22 mouse cellular contexts compared by ENCODE assay signal in the genomic region with DNA sequence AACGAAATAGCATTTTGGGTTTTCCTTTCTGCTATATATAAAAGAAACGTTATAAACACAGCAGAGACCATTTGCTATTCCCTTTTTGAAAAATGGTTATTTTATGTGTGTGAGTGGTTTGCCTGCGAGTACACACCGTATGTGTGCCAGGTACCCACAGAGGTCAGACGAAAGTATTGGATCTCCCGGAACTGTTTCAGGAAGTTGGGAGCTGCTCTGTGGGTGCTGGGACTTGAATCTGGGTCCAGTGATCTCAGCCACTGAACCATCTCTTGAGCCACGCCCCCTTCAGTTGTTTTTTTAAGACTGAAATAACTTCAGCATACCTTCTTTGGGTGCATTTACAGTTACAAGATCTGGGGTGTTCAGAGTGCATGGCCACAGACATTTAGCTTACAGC. TPM values are rescaled to one million over a fixed set of nuclear protein-coding genes. Genes with fewer than 3 reads are reported as not detected.
A peak's percentile ranks its signal among the peaks of the same experiment; 100 is the strongest.
DNase-seq lines count a peak whose midpoint lies in the region; ATAC-seq and TF ChIP-seq lines count a peak whose summit lies in the region.
"Had no signal": no experiment of that assay in that cellular context is flagged by ENCODE, and none has a peak within 500 bp of the region (broad histone marks: within the 10 kb centered on the region; RNA-seq: fewer than 3 reads in every experiment).

No protein-coding gene starts in this region.

- no peaks in the 10 kb centered on the region for H3K36me3 ChIP-seq in heart, embryonic 15.5 days
- H3K36me3 ChIP-seq in liver, adult 2 months (ENCODE audit: control insufficient read depth, insufficient read depth, low read length) = peaks cover 3% of the 10 kb centered on the region; the same call in 1 of the 2 replicates
- H3K36me3 ChIP-seq in liver, embryonic 11.5 days (ENCODE audit: control insufficient read depth, insufficient read depth, low read length) = no peaks in the 10 kb centered on the region
- no peaks in the 10 kb centered on the region for H3K36me3 ChIP-seq in myocyte (ENCODE audit: control insufficient read depth, insufficient read depth)
- H3K36me3 ChIP-seq in midbrain, embryonic 16.5 days (ENCODE audit: control insufficient read depth, insufficient read depth, low read length) = no peaks in the 10 kb centered on the region
- H3K36me3 ChIP-seq: embryonic facial prominence, embryonic 12.5 days had no signal

- 64% methylated on average over 7 of the region's 7 CpGs for WGBS in heart, embryonic 15.5 days
- 36% methylated on average over 7 of the region's 7 CpGs for WGBS in liver, adult 2 months
- WGBS in liver, embryonic 11.5 days = 65% methylated on average over 7 of the region's 7 CpGs
- 85% methylated on average over 7 of the region's 7 CpGs for WGBS in midbrain, embryonic 16.5 days

- peaks cover 8% of the 10 kb centered on the region; the same call in 1 of the 2 replicates for H3K4me1 ChIP-seq in heart, embryonic 15.5 days (replicated peaks)
- H3K4me1 ChIP-seq in liver, adult 2 months (ENCODE audit: control insufficient read depth, insufficient read depth, low read length) = peaks cover 11% of the 10 kb centered on the region; the same call in 1 of the 2 replicates
- H3K4me1 ChIP-seq in liver, embryonic 11.5 days (replicated peaks; ENCODE audit: control insufficient read depth, insufficient read depth, low read length) = no peaks in the 10 kb centered on the region
- no peaks in the 10 kb centered on the region for H3K4me1 ChIP-seq in midbrain, embryonic 16.5 days (ENCODE audit: control insufficient read depth, insufficient read depth, low read length)

- DNase-seq in adrenal gland, adult 2 months = peak; percentile 28
- no peak for DNase-seq in adrenal gland, postnatal 36 days
- no peak for DNase-seq in heart, adult 8-10 months (ENCODE audit: low spot score)
- peak; percentile 77 for DNase-seq in liver, adult 2 months (ENCODE audit: extremely low read depth, low read depth, low spot score)
- DNase-seq in liver, embryonic 11.5 days (ENCODE audit: low spot score) = no peak
- DNase-seq: cerebellum, adult 11-12 months; gastrocnemius, postnatal 36 days; liver; thymus, postnatal 14 days had no signal

- H3ac ChIP-seq in myocyte (ENCODE audit: control insufficient read depth, insufficient read length) = no peak overlapping the region

- H3K27ac ChIP-seq in heart, embryonic 15.5 days = no peak overlapping the region
- no peak overlapping the region for H3K27ac ChIP-seq in liver, adult 2 months (replicated peaks; ENCODE audit: insufficient read depth, low read depth, low read length)
- H3K27ac ChIP-seq in liver, embryonic 11.5 days (ENCODE audit: low read depth, low read length) = no peak overlapping the region
- H3K27ac ChIP-seq in midbrain, embryonic 16.5 days (ENCODE audit: low read length) = no peak overlapping the region
- H3K27ac ChIP-seq: embryonic facial prominence, embryonic 12.5 days had no signal

- no peak for TF ChIP-seq CTCF in liver, adult 2 months (IDR thresholded peaks at IDR 0.05; ENCODE audit: low read depth, low read length)

- no peak overlapping the region for H3K9ac ChIP-seq in heart, embryonic 15.5 days
- H3K9ac ChIP-seq in liver, adult 2 months (ENCODE audit: low read depth, low read length) = no peak overlapping the region
- H3K9ac ChIP-seq in liver, embryonic 11.5 days (ENCODE audit: low read depth, low read length) = no peak overlapping the region
- no peak overlapping the region for H3K9ac ChIP-seq in midbrain, embryonic 16.5 days (ENCODE audit: low read depth, low read length)
- H3K9ac ChIP-seq: embryonic facial prominence, embryonic 12.5 days had no signal

- ATAC-seq in heart, embryonic 15.5 days (replicated peaks; ENCODE audit: insufficient number of reproducible peaks, insufficient read depth, low FRiP score, low read depth) = no peak
- ATAC-seq in liver, embryonic 11.5 days (replicated peaks; ENCODE audit: low FRiP score) = no peak
- ATAC-seq in midbrain, embryonic 16.5 days = no peak

- H3K9me3 ChIP-seq in heart, embryonic 15.5 days (replicated peaks) = no peaks in the 10 kb centered on the region
- H3K9me3 ChIP-seq in liver, embryonic 11.5 days (ENCODE audit: control insufficient read depth, low read length) = 0 out of 2 replicates have a peak, but pooled peaks cover 2% of the 10 kb centered on the region
- no peaks in the 10 kb centered on the region for H3K9me3 ChIP-seq in midbrain, embryonic 16.5 days (replicated peaks; ENCODE audit: control insufficient read depth, low read length, poor library complexity, severe bottlenecking)
- H3K9me3 ChIP-seq: embryonic facial prominence, embryonic 12.5 days had no signal

- no peak overlapping the region for H3K4me3 ChIP-seq in heart, embryonic 15.5 days
- peak overlapping the region; percentile 24; the same call in 1 of the 2 replicates for H3K4me3 ChIP-seq in liver, adult 2 months (ENCODE audit: insufficient read depth, low read depth, low read length)
- H3K4me3 ChIP-seq in liver, embryonic 11.5 days (ENCODE audit: low read depth, low read length) = no peak overlapping the region
- no peak overlapping the region for H3K4me3 ChIP-seq in myocyte
- no peak overlapping the region for H3K4me3 ChIP-seq in midbrain, embryonic 16.5 days (ENCODE audit: low read depth, low read length)

- no peaks in the 10 kb centered on the region for H3K27me3 ChIP-seq in heart, embryonic 15.5 days
- no peaks in the 10 kb centered on the region for H3K27me3 ChIP-seq in liver, adult 2 months (ENCODE audit: control insufficient read depth, insufficient read depth, low read length)
- H3K27me3 ChIP-seq in liver, embryonic 11.5 days (replicated peaks; ENCODE audit: control insufficient read depth, insufficient read depth, low read length) = no peaks in the 10 kb centered on the region
- H3K27me3 ChIP-seq in myocyte (ENCODE audit: control insufficient read depth, insufficient read depth, insufficient read length) = no peaks in the 10 kb centered on the region
- no peaks in the 10 kb centered on the region for H3K27me3 ChIP-seq in midbrain, embryonic 16.5 days (ENCODE audit: control insufficient read depth, insufficient read depth, low read depth, low read length)
- H3K27me3 ChIP-seq: embryonic facial prominence, embryonic 12.5 days had no signal

- no peak for TF ChIP-seq POLR2A in liver, adult 2 months (IDR thresholded peaks at IDR 0.05; ENCODE audit: extremely low read depth, insufficient read depth, low read length)
- TF ChIP-seq POLR2A in myocyte (IDR thresholded peaks at IDR 0.05; ENCODE audit: insufficient read length, low read depth) = no peak

- H3K79me2 ChIP-seq in liver, adult 2 months (ENCODE audit: control insufficient read depth, insufficient read depth, low read length) = no peaks in the 10 kb centered on the region
- no peaks in the 10 kb centered on the region for H3K79me2 ChIP-seq in myocyte (ENCODE audit: control insufficient read depth, insufficient read depth)

- peak overlapping the region; percentile 69; the same call in 1 of the 2 replicates for H3K4me2 ChIP-seq in heart, embryonic 15.5 days
- no peak overlapping the region for H3K4me2 ChIP-seq in liver, embryonic 11.5 days
- peak overlapping the region; percentile 70 for H3K4me2 ChIP-seq in myocyte (ENCODE audit: low read depth)
- H3K4me2 ChIP-seq in midbrain, embryonic 16.5 days (ENCODE audit: low read length) = no peak overlapping the region

RNA-seq across cellular contexts. Expression of a gene that starts 0.9 kb away (rescaled TPM):
- 10 to 100 TPM; 22.7 to 49.8 TPM for total RNA-seq in adrenal gland, adult 2 months (2021)
- 13.8 and 19.2 TPM in 2 replicates for polyA plus RNA-seq in adrenal gland, adult 2 months (2012; rRNA removed)
- 10 to 100 TPM; 18.8 to 60.6 TPM for total RNA-seq in adrenal gland, postnatal 36 days (2021)
- polyA plus RNA-seq in heart, embryonic 15.5 days (2015; fragmentation: Nextera tagmentation; extraction: Ambion mirVana) = 2.1 and 2.2 TPM in 2 replicates
- total RNA-seq in heart, adult 8-10 months (2022) = under 1 TPM; 0.25 to 0.72 (median 0.35) TPM
- 18.5 and 48.4 TPM in 2 replicates for total RNA-seq in liver, adult 2 months (2014; rRNA removed)
- polyA plus RNA-seq in liver, adult 2 months (2012; rRNA removed) = 34.7 and 40.5 TPM in 2 replicates
- polyA plus RNA-seq in liver, embryonic 11.5 days (2014; fragmentation: Nextera tagmentation; extraction: Ambion mirVana) = 1.3 and 1.4 TPM in 2 replicates
- not detected for polyA plus RNA-seq in myocyte (2012; fragmentation: generic; extraction: Trizol)
- polyA plus RNA-seq in midbrain, embryonic 16.5 days (2015; fragmentation: Nextera tagmentation; extraction: Ambion mirVana) = 0.25 and 0.43 TPM in 2 replicates
- total RNA-seq: layer of hippocampus, adult 8-10 months had no signal

RNA-seq across cellular contexts. Expression of a gene that starts 24.8 kb away (rescaled TPM):
- not detected for total RNA-seq in adrenal gland, adult 2 months (2021)
- polyA plus RNA-seq in adrenal gland, adult 2 months (2012; rRNA removed) = not detected in 2 replicates
- not detected for total RNA-seq in adrenal gland, postnatal 36 days (2021)
- not detected in 2 replicates for polyA plus RNA-seq in heart, embryonic 15.5 days (2015; fragmentation: Nextera tagmentation; extraction: Ambion mirVana)
- not detected for total RNA-seq in heart, adult 8-10 months (2022)
- total RNA-seq in liver, adult 2 months (2014; rRNA removed) = not detected in 2 replicates
- polyA plus RNA-seq in liver, adult 2 months (2012; rRNA removed) = not detected in 2 replicates
- polyA plus RNA-seq in liver, embryonic 11.5 days (2014; fragmentation: Nextera tagmentation; extraction: Ambion mirVana) = not detected in 2 replicates
- not detected for polyA plus RNA-seq in myocyte (2012; fragmentation: generic; extraction: Trizol)
- not detected in 2 replicates for polyA plus RNA-seq in midbrain, embryonic 16.5 days (2015; fragmentation: Nextera tagmentation; extraction: Ambion mirVana)
- total RNA-seq: gastrocnemius, postnatal 36 days; layer of hippocampus, adult 8-10 months; left cerebral cortex, adult 8-10 months had no signal
- polyA plus RNA-seq: brain, embryonic 14.5 days; embryonic facial prominence, embryonic 12.5 days; forebrain, embryonic 11.5 days; frontal cortex, adult 2 months; heart, postnatal 0 days; hindbrain, embryonic 16.5 days; lung, embryonic 16.5 days; small intestine, adult 2 months had no signal

RNA-seq across cellular contexts. Expression of a gene that starts 43.0 kb away (rescaled TPM):
- not detected for total RNA-seq in adrenal gland, adult 2 months (2021)
- not detected in 2 replicates for polyA plus RNA-seq in adrenal gland, adult 2 months (2012; rRNA removed)
- total RNA-seq in adrenal gland, postnatal 36 days (2021) = not detected
- not detected in 2 replicates for polyA plus RNA-seq in heart, embryonic 15.5 days (2015; fragmentation: Nextera tagmentation; extraction: Ambion mirVana)
- total RNA-seq in heart, adult 8-10 months (2022) = not detected
- total RNA-seq in liver, adult 2 months (2014; rRNA removed) = not detected in 2 replicates
- polyA plus RNA-seq in liver, adult 2 months (2012; rRNA removed) = not detected in 2 replicates
- not detected in 2 replicates for polyA plus RNA-seq in liver, embryonic 11.5 days (2014; fragmentation: Nextera tagmentation; extraction: Ambion mirVana)
- polyA plus RNA-seq in myocyte (2012; fragmentation: generic; extraction: Trizol) = not detected
- polyA plus RNA-seq in midbrain, embryonic 16.5 days (2015; fragmentation: Nextera tagmentation; extraction: Ambion mirVana) = not detected in 2 replicates
- total RNA-seq: gastrocnemius, postnatal 36 days; layer of hippocampus, adult 8-10 months; left cerebral cortex, adult 8-10 months had no signal
- polyA plus RNA-seq: embryonic facial prominence, embryonic 12.5 days; forebrain, embryonic 11.5 days; frontal cortex, adult 2 months; heart, postnatal 0 days; hindbrain, embryonic 16.5 days; lung, embryonic 16.5 days; small intestine, adult 2 months had no signal

RNA-seq across cellular contexts. Expression of a gene that starts 44.1 kb away (rescaled TPM):
- 10 to 100 TPM in 1 of 2 experiments, 1 to 10 TPM in 1; 6.1 to 57.5 TPM for total RNA-seq in adrenal gland, adult 2 months (2021)
- polyA plus RNA-seq in adrenal gland, adult 2 months (2012; rRNA removed) = 20.1 and 46.8 TPM in 2 replicates
- 10 to 100 TPM in 1 of 2 experiments, 1 to 10 TPM in 1; 8.5 to 77.2 TPM for total RNA-seq in adrenal gland, postnatal 36 days (2021)
- 0.15 and 0.22 TPM in 2 replicates for polyA plus RNA-seq in heart, embryonic 15.5 days (2015; fragmentation: Nextera tagmentation; extraction: Ambion mirVana)
- under 1 TPM in 3 of 4 experiments, not detected in 1; 0.12 to 0.34 (median 0.16) TPM for total RNA-seq in heart, adult 8-10 months (2022)
- 86.2 and 110 TPM in 2 replicates for total RNA-seq in liver, adult 2 months (2014; rRNA removed)
- polyA plus RNA-seq in liver, adult 2 months (2012; rRNA removed) = 54.9 and 58.7 TPM in 2 replicates
- polyA plus RNA-seq in liver, embryonic 11.5 days (2014; fragmentation: Nextera tagmentation; extraction: Ambion mirVana) = not detected in 2 replicates
- polyA plus RNA-seq in myocyte (2012; fragmentation: generic; extraction: Trizol) = not detected
- 0.22 TPM in 1 of 2 replicates, not detected in the other for polyA plus RNA-seq in midbrain, embryonic 16.5 days (2015; fragmentation: Nextera tagmentation; extraction: Ambion mirVana)
- polyA plus RNA-seq: embryonic facial prominence, embryonic 12.5 days; forebrain, embryonic 11.5 days had no signal

RNA-seq across cellular contexts. Expression of a gene that starts 54.0 kb away (rescaled TPM):
- total RNA-seq in adrenal gland, adult 2 months (2021) = not detected
- polyA plus RNA-seq in adrenal gland, adult 2 months (2012; rRNA removed) = not detected in 2 replicates
- total RNA-seq in adrenal gland, postnatal 36 days (2021) = not detected
- polyA plus RNA-seq in heart, embryonic 15.5 days (2015; fragmentation: Nextera tagmentation; extraction: Ambion mirVana) = not detected in 2 replicates
- total RNA-seq in heart, adult 8-10 months (2022) = not detected
- total RNA-seq in liver, adult 2 months (2014; rRNA removed) = not detected in 2 replicates
- polyA plus RNA-seq in liver, adult 2 months (2012; rRNA removed) = not detected in 2 replicates
- polyA plus RNA-seq in liver, embryonic 11.5 days (2014; fragmentation: Nextera tagmentation; extraction: Ambion mirVana) = not detected in 2 replicates
- not detected for polyA plus RNA-seq in myocyte (2012; fragmentation: generic; extraction: Trizol)
- polyA plus RNA-seq in midbrain, embryonic 16.5 days (2015; fragmentation: Nextera tagmentation; extraction: Ambion mirVana) = not detected in 2 replicates
- total RNA-seq: gastrocnemius, postnatal 36 days; layer of hippocampus, adult 8-10 months; left cerebral cortex, adult 8-10 months had no signal
- polyA plus RNA-seq: brain, embryonic 14.5 days; embryonic facial prominence, embryonic 12.5 days; forebrain, embryonic 11.5 days; frontal cortex, adult 2 months; heart, postnatal 0 days; hindbrain, embryonic 16.5 days; lung, embryonic 16.5 days; small intestine, adult 2 months had no signal

Comparison
In these comparisons a context has a peak if more than half of its experiments do, and no peak if none do; other contexts are left out.
1. DNase-seq: peak in adrenal gland, adult 2 months (single experiment) and liver, adult 2 months (single experiment); none in adrenal gland, postnatal 36 days (0 of 2), heart, adult 8-10 months (single experiment) and liver, embryonic 11.5 days (single experiment).
2. H3K4me2 ChIP-seq: peak in heart, embryonic 15.5 days (single experiment) and myocyte (single experiment); none in liver, embryonic 11.5 days (single experiment) and midbrain, embryonic 16.5 days (single experiment).